Mouse (Mus musculus) adrenal gland, postnatal 10 days (tissue): ENCODE measurements around the gene Lsm2. TPM values are rescaled to one million over a fixed set of nuclear protein-coding genes. Genes with fewer than 3 reads are reported as not detected.
A peak's percentile ranks its signal among the peaks of the same experiment; 100 is the strongest.
"Not testable (repeated sequence)": the region's sequence is repeated elsewhere in the genome, so short reads cannot be mapped to it uniquely, and the experiment has no call there.

Experiments used
- DNase-seq: peaks from one replicate; pipeline ENCODE4 v3.0.0; 2021; ENCODE audit warnings: mixed read lengths
- total RNA-seq, 2 experiments: library from RNA; stranded (reverse); gene quantifications; 2 replicates each; pipeline ENCODE4 v1.2.3; 2021

Lsm2 gene
- total RNA-seq, 2 experiments from 2014 or later = 39.0 to 42.8 TPM

- no peak for DNase-seq
Observed at GRCm38 (mm10) chr17:34956340-34956739, 25.3 kb upstream of the Lsm2 start.

- not testable (repeated sequence) for DNase-seq
Observed at GRCm38 (mm10) chr17:34957291-34957690, 24.4 kb upstream of the Lsm2 start.

GRCm38 (mm10) chr17:34957966-34958365, 23.7 kb upstream of the Lsm2 start:
- not testable (repeated sequence) for DNase-seq

- not testable (repeated sequence) for DNase-seq
Observed at GRCm38 (mm10) chr17:34958734-34959129, 22.9 kb upstream of the Lsm2 start.

- peak; percentile 87 for DNase-seq
Observed at GRCm38 (mm10) chr17:34959130-34959778, 22.4 kb upstream of the Lsm2 start, which contains the start of gene Hspa1b. Hspa1b (minus strand) TSS chr17:34959238.

- peak; percentile 53 for DNase-seq
Observed at GRCm38 (mm10) chr17:34959881-34960515, 21.7 kb upstream of the Lsm2 start.

- DNase-seq = no peak
Observed at GRCm38 (mm10) chr17:34960702-34961493, 20.8 kb upstream of the Lsm2 start.

- DNase-seq = no peak
Observed at GRCm38 (mm10) chr17:34962125-34962524, 19.5 kb upstream of the Lsm2 start.

GRCm38 (mm10) chr17:34962841-34963240, 18.8 kb upstream of the Lsm2 start:
- no peak for DNase-seq

- no peak for DNase-seq
Observed at GRCm38 (mm10) chr17:34964640-34965049, 17.0 kb upstream of the Lsm2 start.

GRCm38 (mm10) chr17:34965627-34966026, 16.0 kb upstream of the Lsm2 start:
- DNase-seq = no peak

GRCm38 (mm10) chr17:34969822-34970221, 11.8 kb upstream of the Lsm2 start, which contains the start of gene Gm20481:
Gm20481 (plus strand) TSS chr17:34969912.
- not testable (repeated sequence) for DNase-seq

GRCm38 (mm10) chr17:34970850-34971249, 10.8 kb upstream of the Lsm2 start:
- DNase-seq = not testable (repeated sequence)

- DNase-seq = not testable (repeated sequence)
Observed at GRCm38 (mm10) chr17:34971694-34972068, 10.0 kb upstream of the Lsm2 start.

- DNase-seq = peak; percentile 81
Observed at GRCm38 (mm10) chr17:34972069-34972749, 9.5 kb upstream of the Lsm2 start, which contains the start of the genes Hspa1a and Hspa1l. Hspa1a (minus strand) TSS chr17:34972156. Hspa1l (plus strand) TSS chr17:34972703.

- peak; percentile 47 for DNase-seq
Observed at GRCm38 (mm10) chr17:34975581-34976492, 5.8 kb upstream of the Lsm2 start.

GRCm38 (mm10) chr17:34977000-34977399, 4.7 kb upstream of the Lsm2 start:
- DNase-seq = no peak

- no peak for DNase-seq
Observed at GRCm38 (mm10) chr17:34978239-34978638, 3.4 kb upstream of the Lsm2 start.

- DNase-seq = no peak
Observed at GRCm38 (mm10) chr17:34979631-34980030, 2.0 kb upstream of the Lsm2 start.

- DNase-seq = no peak
Observed at GRCm38 (mm10) chr17:34980655-34981054, 1.0 kb upstream of the Lsm2 start.

GRCm38 (mm10) chr17:34982328-34982727, 666 bp downstream of the Lsm2 start:
- no peak for DNase-seq
